Mouse (Mus musculus) 416B (cell line): ENCODE measurements around the gene Sez6.

ENCODE experiments used
- DNase-seq: peaks from one replicate; pipeline ENCODE4 v3.0.0; 2011; ENCODE audit warnings: low read depth

The Sez6 gene

GRCm38 (mm10) chr11:77906097-77906687 is 24.4 kb upstream of the Sez6 start:
- no peak for DNase-seq

- no peak for DNase-seq
Observed at GRCm38 (mm10) chr11:77906747-77907174, 23.8 kb upstream of the Sez6 start.

- no peak for DNase-seq
Observed at GRCm38 (mm10) chr11:77908468-77908867, 22.1 kb upstream of the Sez6 start.

- DNase-seq, result no peak
Observed at GRCm38 (mm10) chr11:77909376-77909775, 21.2 kb upstream of the Sez6 start.

GRCm38 (mm10) chr11:77909776-77910175 is 20.8 kb upstream of the Sez6 start:
- no peak for DNase-seq

- DNase-seq, result no peak
Observed at GRCm38 (mm10) chr11:77913505-77913904, 17.1 kb upstream of the Sez6 start.

GRCm38 (mm10) chr11:77914598-77915260 is 15.9 kb upstream of the Sez6 start:
- no peak for DNase-seq

- DNase-seq, result no peak
Observed at GRCm38 (mm10) chr11:77916741-77917140, 13.9 kb upstream of the Sez6 start.

GRCm38 (mm10) chr11:77917166-77917565 is 13.4 kb upstream of the Sez6 start:
- DNase-seq, result no peak

- no peak for DNase-seq
Observed at GRCm38 (mm10) chr11:77923285-77923684, 7.3 kb upstream of the Sez6 start.

- no peak for DNase-seq
Observed at GRCm38 (mm10) chr11:77925836-77926657, 4.6 kb upstream of the Sez6 start.

- no peak for DNase-seq
Observed at GRCm38 (mm10) chr11:77926666-77927065, 3.9 kb upstream of the Sez6 start.

- DNase-seq, result peak; percentile 94
Observed at GRCm38 (mm10) chr11:77927837-77928236, 2.8 kb upstream of the Sez6 start.

GRCm38 (mm10) chr11:77931541-77932433 is 1.2 kb downstream of the Sez6 start:
- DNase-seq, result no peak

GRCm38 (mm10) chr11:77932576-77932975 is 2.0 kb downstream of the Sez6 start:
- DNase-seq, result no peak

- no peak for DNase-seq
Observed at GRCm38 (mm10) chr11:77934111-77934521, 3.5 kb downstream of the Sez6 start.

- no peak for DNase-seq
Observed at GRCm38 (mm10) chr11:77934568-77935311, 4.1 kb downstream of the Sez6 start.

GRCm38 (mm10) chr11:77936846-77937245 is 6.2 kb downstream of the Sez6 start:
- DNase-seq, result no peak

GRCm38 (mm10) chr11:77937649-77938410 is 7.2 kb downstream of the Sez6 start:
- DNase-seq, result no peak

GRCm38 (mm10) chr11:77942230-77942629 is 11.6 kb downstream of the Sez6 start:
- DNase-seq, result no peak
